Mouse (Mus musculus) hindbrain, embryonic 15.5 days (tissue): ENCODE data around the gene Scrn1. TPM values are rescaled to one million over a fixed set of nuclear protein-coding genes. Genes with fewer than 3 reads are reported as not detected.

Source experiments
- ATAC-seq: fragments of 200-750 bp; cut with Nextera tagmentation; 2 replicates; pipeline ENCODE4 v1.8.0; 2017; ENCODE audit warnings: low read depth, moderate number of reproducible peaks, moderate TSS enrichment; ENCODE audit not compliant: low FRiP score
- H3K27ac ChIP-seq: fragments of 300-500 bp; sonication (generic); replicated peaks from 2 replicates; pipeline ENCODE4 v1.5.1; 2015; ENCODE audit warnings: mild to moderate bottlenecking, inconsistent platforms
- H3K27me3 ChIP-seq: fragments of 300-500 bp; sonication (generic); 2 replicates; pipeline ENCODE4 v1.6.1; 2015; ENCODE audit warnings: control low read depth, inconsistent platforms
- H3K36me3 ChIP-seq: fragments of 300-500 bp; sonication (generic); 2 replicates; pipeline ENCODE4 v1.6.1; 2015; ENCODE audit warnings: control low read depth, inconsistent platforms
- H3K4me1 ChIP-seq: fragments of 300-500 bp; sonication (generic); replicated peaks from 2 replicates; pipeline ENCODE4 v1.6.1; 2015; ENCODE audit warnings: control low read depth, inconsistent platforms
- H3K4me2 ChIP-seq: fragments of 300-500 bp; sonication (generic); 2 replicates; pipeline ENCODE4 v1.6.1; 2015; ENCODE audit warnings: moderate library complexity, mild to moderate bottlenecking, inconsistent platforms
- H3K4me3 ChIP-seq: fragments of 300-500 bp; sonication (generic); 2 replicates; pipeline ENCODE4 v1.5.1; 2015; ENCODE audit warnings: mild to moderate bottlenecking, inconsistent platforms
- H3K9ac ChIP-seq: fragments of 300-500 bp; sonication (generic); 2 replicates; pipeline ENCODE4 v1.6.1; 2015; ENCODE audit warnings: inconsistent platforms
- H3K9me3 ChIP-seq: fragments of 300-500 bp; sonication (generic); 2 replicates; pipeline ENCODE4 v1.6.1; 2016; ENCODE audit warnings: control low read depth, inconsistent platforms
- WGBS: fragments of 180-500 bp; shearing (Covaris S2); methylation state at CpG from one replicate; pipeline ENCODE4 v1.1.7; 2015; 5-methylcytosine and 5-hydroxymethylcytosine counted together
- polyA plus RNA-seq: library from polyadenylated mRNA; unstranded; fragments of >200 nt; fragmentation: Nextera tagmentation; extraction: Ambion mirVana; gene quantifications from 2 replicates; pipeline ENCODE4 v1.2.1, GENCODE M21; 2015

Gene Scrn1
- polyA plus RNA-seq, 1 experiment from 2014 or later: 106 TPM

DNA sequence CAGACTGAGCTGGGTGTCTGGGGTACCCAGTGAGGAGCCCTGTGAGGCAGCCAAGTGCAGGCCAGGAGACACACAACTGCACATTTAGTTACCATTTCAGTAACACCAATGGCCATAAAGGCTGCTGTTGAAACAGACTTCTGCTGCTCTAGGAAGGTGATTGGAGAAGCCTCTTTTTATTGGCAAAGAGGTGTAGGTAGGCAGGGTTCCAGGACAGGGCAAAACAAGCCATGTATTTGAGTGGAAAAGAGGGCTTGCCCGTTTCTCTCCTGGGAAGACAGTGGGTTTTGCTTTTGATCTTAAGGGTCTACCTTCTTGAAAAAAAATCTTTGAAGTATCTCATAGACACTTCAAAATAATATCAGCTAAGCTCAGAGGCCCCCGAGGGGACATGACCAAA, 54.0 kb downstream of the Scrn1 start:
- H3K27ac ChIP-seq: no peak overlapping the region

DNA sequence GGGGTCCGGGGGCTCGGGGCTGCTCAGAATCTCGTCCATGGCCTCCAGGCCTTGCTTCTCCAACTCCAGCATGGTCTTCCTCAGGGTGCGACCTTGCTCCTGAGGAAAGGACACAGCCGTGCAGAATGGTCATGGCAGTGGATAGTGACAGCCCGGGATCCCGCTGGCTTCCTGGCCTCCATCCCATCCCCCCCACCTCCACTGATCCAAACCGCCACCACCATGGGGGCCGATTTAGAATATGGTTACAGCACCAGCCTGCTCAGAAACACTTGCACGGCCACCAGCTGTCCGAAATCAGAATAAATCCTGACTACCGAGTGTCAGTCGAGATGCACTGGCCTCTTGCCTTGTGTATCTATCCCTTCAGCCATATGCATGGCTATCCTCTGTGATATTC, 57.0 kb downstream of the Scrn1 start:
- H3K36me3 ChIP-seq: peaks cover 10% of the 10 kb centered on the region; the same call in 1 of the 2 replicates
- H3K9ac ChIP-seq: no peak overlapping the region
- no peaks in the 10 kb centered on the region for H3K9me3 ChIP-seq
- H3K27ac ChIP-seq: peak overlapping the region; percentile 83
- 0 out of 2 replicates have a peak, but pooled peaks have one; percentile 29 for ATAC-seq
- H3K4me2 ChIP-seq: no peak overlapping the region
- WGBS: 85% methylated on average over 13 of the region's 13 CpGs
- H3K4me1 ChIP-seq: peaks cover 25% of the 10 kb centered on the region
- no peak overlapping the region for H3K4me3 ChIP-seq
- no peaks in the 10 kb centered on the region for H3K27me3 ChIP-seq

More for the DNA sequence above, 54.0 kb downstream of the Scrn1 start:
- Histone ChIP-seq H3K4me3 (no peak overlapping the region), H3K27me3 (no peaks in the 10 kb centered on the region), H3K4me2 (no peak overlapping the region), H3K9me3 (no peaks in the 10 kb centered on the region), H3K4me1 (peaks cover 20% of the 10 kb centered on the region), H3K9ac (no peak overlapping the region), H3K36me3 (peaks cover 8% of the 10 kb centered on the region)
- 82% methylated on average over 2 of the region's 2 CpGs for WGBS
- no peak for ATAC-seq

DNA sequence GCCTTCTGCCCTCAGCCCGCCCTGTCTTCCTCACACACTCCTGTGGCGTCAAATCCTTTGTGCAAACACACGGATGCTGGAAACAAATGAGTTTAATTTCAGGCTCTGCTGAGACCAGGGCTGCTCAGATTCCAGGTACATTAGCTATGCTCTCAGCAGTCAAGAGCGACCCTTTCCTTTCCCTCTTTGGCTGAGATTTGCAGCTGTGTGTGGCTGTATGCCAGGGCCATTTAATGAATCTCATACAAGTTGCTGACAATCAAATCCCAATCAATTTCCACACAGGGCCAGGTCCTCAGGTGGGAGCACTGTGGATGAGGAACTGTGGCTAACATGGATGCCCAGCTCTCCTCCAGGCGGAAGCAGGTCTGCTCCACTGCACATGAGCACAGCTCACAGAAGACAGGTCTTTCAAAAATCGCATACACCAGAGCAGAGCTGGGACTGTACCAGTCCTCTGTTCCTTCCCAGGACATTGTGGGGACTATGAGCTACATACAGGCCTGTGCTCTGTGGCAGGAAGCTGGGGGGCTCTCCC, 58.0 kb downstream of the Scrn1 start:
- H3K9ac ChIP-seq: 0 out of 2 replicates have a peak overlapping the region, but pooled peaks have one; percentile 11
- H3K4me3 ChIP-seq: no peak overlapping the region
- H3K4me1 ChIP-seq: peaks cover 25% of the 10 kb centered on the region
- no peaks in the 10 kb centered on the region for H3K27me3 ChIP-seq
- peak overlapping the region; percentile 83 for H3K27ac ChIP-seq
- H3K4me2 ChIP-seq: no peak overlapping the region
- WGBS: 20% methylated on average over 6 of the region's 6 CpGs
- H3K36me3 ChIP-seq: peaks cover 10% of the 10 kb centered on the region; the same call in 1 of the 2 replicates
- no peaks in the 10 kb centered on the region for H3K9me3 ChIP-seq
- ATAC-seq: peak; percentile 74

DNA sequence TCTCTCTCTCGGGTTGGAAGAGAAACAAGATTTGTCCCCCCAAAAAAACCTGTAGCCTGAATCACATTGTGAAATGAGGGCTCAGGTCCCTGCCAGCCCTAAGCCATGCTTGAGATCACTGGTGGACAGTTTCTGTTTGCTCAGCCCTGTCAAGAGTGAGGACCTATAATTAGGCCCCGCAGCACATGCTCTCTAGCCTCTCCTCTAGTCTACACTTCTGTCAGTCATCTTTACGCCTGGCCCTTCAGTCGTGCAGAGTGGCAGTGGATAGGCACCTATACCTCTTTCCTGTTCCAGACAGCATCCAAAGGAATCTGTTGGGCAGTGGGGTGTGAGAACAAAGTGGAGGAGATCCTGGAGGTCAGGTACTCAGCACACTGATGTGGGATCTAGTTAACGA, 58.5 kb downstream of the Scrn1 start:
- Histone ChIP-seq H3K27me3 (no peaks in the 10 kb centered on the region), H3K9ac (0 out of 2 replicates have a peak overlapping the region, but pooled peaks have one; percentile 11), H3K4me3 (no peak overlapping the region), H3K9me3 (no peaks in the 10 kb centered on the region), H3K4me2 (no peak overlapping the region), H3K27ac (peak overlapping the region; percentile 83), H3K4me1 (peaks cover 25% of the 10 kb centered on the region), H3K36me3 (peaks cover 10% of the 10 kb centered on the region; the same call in 1 of the 2 replicates)
- 0 out of 2 replicates have a peak, but pooled peaks have one; percentile 4 for ATAC-seq
- WGBS: 61% methylated on average over 5 of the region's 5 CpGs

DNA sequence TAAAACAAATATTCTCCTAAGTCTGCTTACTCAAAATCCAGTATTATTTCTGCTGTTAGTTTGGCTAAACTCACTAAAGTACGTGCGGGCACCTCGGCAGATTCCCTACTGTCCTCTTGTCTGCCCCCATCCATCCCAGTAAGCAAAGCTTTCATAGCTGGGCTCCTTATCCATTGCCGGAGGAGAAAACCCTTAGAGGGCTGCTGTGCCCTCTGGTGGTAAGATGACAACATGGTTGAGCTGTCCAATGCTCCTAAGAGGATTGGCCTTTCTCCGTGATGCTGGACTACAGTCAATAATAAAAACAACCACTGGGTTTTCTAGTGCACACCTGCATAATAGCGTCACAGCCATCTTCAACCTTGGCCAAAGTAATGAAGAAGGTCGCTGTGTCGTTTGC, 59.3 kb downstream of the Scrn1 start:
- Histone ChIP-seq H3K9me3 (no peaks in the 10 kb centered on the region), H3K9ac (no peak overlapping the region), H3K4me2 (no peak overlapping the region), H3K27ac (peak overlapping the region; percentile 83; the same call in 1 of the 2 replicates), H3K27me3 (no peaks in the 10 kb centered on the region), H3K36me3 (peaks cover 9% of the 10 kb centered on the region; the same call in 1 of the 2 replicates), H3K4me3 (no peak overlapping the region), H3K4me1 (peaks cover 25% of the 10 kb centered on the region)
- 38% methylated on average over 8 of the region's 8 CpGs for WGBS
- ATAC-seq: no peak

DNA sequence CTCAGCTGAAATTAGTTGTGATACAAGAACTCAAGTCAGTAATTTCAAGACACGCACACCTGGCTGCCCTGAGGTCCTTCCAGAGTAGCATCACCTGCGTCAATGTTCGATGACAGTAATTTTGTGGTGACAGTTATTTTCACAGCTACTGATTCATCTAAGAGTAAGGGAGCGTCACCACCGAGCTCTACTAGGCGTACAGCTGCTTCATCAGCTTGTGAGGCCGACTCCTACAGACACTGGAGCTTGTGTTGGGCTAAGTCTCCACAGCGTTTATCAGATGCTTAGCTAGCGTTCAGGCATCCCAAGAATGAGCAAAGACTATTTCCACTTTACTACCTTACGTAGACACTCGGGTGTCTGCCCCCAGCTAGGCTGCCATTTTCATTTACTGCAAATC, 60.0 kb downstream of the Scrn1 start:
- Histone ChIP-seq H3K4me1 (peaks cover 25% of the 10 kb centered on the region), H3K9ac (no peak overlapping the region), H3K4me2 (no peak overlapping the region), H3K4me3 (no peak overlapping the region), H3K36me3 (0 out of 2 replicates have a peak, but pooled peaks cover 5% of the 10 kb centered on the region), H3K9me3 (no peaks in the 10 kb centered on the region), H3K27ac (no peak overlapping the region), H3K27me3 (no peaks in the 10 kb centered on the region)
- 92% methylated on average over 11 of the region's 11 CpGs for WGBS
- no peak for ATAC-seq

DNA sequence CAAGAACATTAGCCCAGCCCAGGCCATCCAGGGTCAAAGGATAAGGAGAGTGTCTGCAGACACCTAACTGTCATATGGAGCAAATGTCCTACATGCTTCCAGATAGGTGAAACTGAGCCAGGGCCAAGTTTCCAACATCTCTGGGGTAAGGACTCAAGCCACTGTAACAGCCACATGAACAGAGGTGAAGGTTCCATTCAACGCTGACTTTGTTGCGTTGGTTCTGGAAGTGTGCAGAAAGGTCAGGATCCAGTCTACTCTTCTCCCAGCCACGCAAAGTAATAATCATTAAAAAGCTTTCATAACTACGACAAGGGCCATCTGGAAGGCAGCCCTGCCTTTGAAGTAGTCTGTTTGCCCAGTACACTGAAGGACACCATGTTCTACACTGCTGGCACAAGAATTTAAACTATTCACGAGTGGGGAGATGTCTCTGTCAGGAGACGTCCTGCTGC, 63.6 kb downstream of the Scrn1 start:
- H3K4me3 ChIP-seq: no peak overlapping the region

DNA sequence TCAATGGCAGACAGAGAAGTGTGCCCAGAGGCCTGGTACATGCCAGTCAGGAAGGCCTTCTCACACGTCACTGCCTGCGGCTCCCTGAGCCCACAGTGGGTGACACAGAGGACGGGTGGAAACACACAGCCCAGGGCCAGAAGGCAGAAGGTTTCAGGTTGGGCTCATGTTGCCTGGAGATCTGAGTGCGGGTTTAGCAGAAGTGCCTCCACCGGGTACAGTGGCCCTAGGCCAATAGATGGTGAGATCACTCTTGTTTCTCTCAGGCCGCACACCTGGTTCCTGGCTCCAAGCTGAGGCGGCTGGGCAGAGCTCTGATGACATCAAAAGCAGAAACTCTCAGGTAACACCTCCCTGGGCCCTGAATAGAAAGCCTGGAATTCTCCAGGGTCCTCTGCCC, 70.1 kb downstream of the Scrn1 start:
- ATAC-seq: no peak
- WGBS: 86% methylated on average over 7 of the region's 7 CpGs
- Histone ChIP-seq H3K9me3 (no peaks in the 10 kb centered on the region), H3K36me3 (peaks cover 14% of the 10 kb centered on the region; the same call in 1 of the 2 replicates), H3K9ac (no peak overlapping the region), H3K4me3 (no peak overlapping the region), H3K27me3 (no peaks in the 10 kb centered on the region), H3K27ac (no peak overlapping the region), H3K4me1 (no peaks in the 10 kb centered on the region), H3K4me2 (no peak overlapping the region)

More for the DNA sequence above, 63.6 kb downstream of the Scrn1 start:
- Histone ChIP-seq H3K36me3 (peaks cover 20% of the 10 kb centered on the region; the same call in 1 of the 2 replicates), H3K4me2 (no peak overlapping the region), H3K9me3 (no peaks in the 10 kb centered on the region), H3K9ac (no peak overlapping the region), H3K27me3 (no peaks in the 10 kb centered on the region), H3K4me1 (peaks cover 9% of the 10 kb centered on the region), H3K27ac (no peak overlapping the region)
- WGBS: 85% methylated on average over 6 of the region's 6 CpGs
- no peak for ATAC-seq

DNA sequence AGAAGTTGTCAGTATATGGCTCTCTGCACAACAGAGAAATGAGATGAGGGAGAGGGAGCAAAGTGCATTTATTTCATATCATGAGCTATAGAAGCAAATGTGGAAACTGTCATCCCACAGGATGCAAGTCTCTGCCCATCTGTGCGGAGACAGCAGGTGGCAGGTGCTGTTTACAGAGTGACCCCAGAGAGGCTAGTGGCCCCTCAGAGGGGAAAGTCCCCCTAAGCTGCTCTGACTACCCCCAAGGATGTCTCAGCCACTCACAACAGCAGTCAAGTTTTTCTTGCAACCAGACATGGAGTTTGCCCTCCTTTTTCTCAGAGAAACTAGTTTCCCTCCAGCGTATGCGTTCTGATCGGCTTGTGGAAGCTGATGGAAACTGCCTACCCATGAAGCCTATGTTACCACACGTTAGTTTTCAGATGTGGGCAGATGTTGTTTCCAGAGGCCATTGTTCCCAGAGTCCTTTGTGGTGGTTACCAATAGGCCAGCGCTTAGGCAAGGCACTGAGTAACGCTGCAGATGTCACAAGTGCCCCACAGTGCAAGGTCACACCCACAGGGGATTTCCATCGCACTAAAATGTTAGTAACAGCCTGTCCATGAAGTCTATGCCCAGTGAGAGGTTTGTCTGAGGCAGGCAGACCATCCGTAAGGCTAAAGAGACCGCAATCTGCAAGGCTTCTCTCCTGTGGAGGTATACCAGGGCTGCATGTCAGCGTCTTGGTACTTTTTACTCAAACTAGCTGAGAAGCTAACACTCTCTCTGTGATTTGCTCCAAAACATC, 71.5 kb downstream of the Scrn1 start:
- no peaks in the 10 kb centered on the region for H3K4me1 ChIP-seq

DNA sequence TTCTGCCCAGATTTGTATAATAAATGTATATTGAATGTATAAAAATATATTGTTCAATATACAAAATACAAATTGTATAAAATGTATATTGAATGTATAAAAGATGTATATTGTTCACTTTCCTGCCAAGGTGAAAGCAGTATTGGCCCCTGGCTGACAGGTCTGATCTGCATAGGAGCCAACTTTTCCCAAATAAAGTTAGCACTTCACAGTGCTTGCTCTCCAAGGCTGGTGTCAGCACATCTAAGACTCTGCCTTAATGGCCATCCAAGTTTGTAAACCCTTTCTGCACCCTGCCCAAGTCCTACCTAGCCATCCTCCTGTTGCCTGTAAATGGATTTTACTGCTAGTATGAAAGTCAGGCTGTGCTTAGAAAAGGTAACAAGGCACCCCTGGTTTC, 72.2 kb downstream of the Scrn1 start:
- Histone ChIP-seq H3K4me3 (no peak overlapping the region), H3K4me2 (no peak overlapping the region), H3K36me3 (no peaks in the 10 kb centered on the region), H3K27me3 (no peaks in the 10 kb centered on the region), H3K9me3 (no peaks in the 10 kb centered on the region), H3K27ac (no peak overlapping the region), H3K4me1 (no peaks in the 10 kb centered on the region), H3K9ac (no peak overlapping the region)
- no peak for ATAC-seq

More for the DNA sequence above, 71.5 kb downstream of the Scrn1 start:
- Histone ChIP-seq H3K27ac (no peak overlapping the region), H3K27me3 (no peaks in the 10 kb centered on the region), H3K36me3 (peaks cover 4% of the 10 kb centered on the region; the same call in 1 of the 2 replicates), H3K9ac (no peak overlapping the region), H3K4me3 (no peak overlapping the region), H3K4me2 (no peak overlapping the region), H3K9me3 (no peaks in the 10 kb centered on the region)
- WGBS: 56% methylated on average over 11 of the region's 11 CpGs
- no peak for ATAC-seq

DNA sequence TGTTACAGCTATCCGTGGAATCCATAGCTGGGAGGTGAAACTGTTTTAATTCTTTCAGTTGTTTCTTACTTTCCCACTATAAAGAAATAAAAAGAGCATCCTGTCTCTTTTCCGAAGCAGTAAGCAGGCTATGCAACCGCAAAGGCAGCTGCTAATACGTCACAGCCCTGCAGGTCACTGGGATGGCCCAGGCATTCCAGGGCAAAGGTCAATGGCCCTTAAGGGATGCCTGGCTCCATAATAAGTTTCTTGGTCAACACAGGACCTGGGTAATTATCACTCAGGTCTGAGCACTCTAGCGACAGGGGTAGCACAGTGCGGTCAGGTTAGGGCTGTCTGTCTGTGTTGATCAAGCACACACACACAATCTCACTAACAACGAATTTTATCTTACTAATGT, 75.2 kb downstream of the Scrn1 start:
- no peak overlapping the region for H3K27ac ChIP-seq
- H3K36me3 ChIP-seq: no peaks in the 10 kb centered on the region
- no peak for ATAC-seq
- no peaks in the 10 kb centered on the region for H3K9me3 ChIP-seq
- no peaks in the 10 kb centered on the region for H3K27me3 ChIP-seq
- H3K4me3 ChIP-seq: no peak overlapping the region
- no peak overlapping the region for H3K4me2 ChIP-seq
- H3K9ac ChIP-seq: no peak overlapping the region
- 79% methylated on average over 7 of the region's 7 CpGs for WGBS
- H3K4me1 ChIP-seq: no peaks in the 10 kb centered on the region

DNA sequence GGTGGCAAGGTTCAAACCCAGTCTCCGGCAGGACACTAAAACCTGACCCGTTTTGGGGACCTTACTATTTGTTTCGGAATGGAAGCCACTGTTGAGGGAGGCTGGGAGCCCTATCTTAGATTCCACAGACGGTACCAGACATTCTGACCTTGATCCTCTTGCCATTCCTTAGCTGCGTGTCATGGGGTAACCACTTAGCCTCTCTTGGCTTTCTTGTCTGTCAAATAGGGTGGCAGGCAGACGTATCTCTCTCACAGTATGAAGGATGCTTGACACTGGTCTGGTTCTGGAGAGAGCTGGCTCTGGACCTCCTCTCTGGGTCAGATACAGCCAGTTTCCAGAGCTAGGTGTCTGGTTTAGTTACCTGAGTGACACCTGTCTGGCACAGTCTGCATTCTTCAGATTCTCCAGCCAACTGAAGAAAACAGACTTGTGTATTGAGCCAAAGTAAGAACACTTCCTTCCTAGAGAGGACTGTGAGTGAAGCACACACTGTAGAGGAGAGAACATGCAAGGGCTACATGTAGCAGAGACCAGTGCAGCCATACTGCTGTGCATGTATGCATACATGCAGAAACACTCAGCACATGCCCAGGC, 80.2 kb downstream of the Scrn1 start:
- Histone ChIP-seq H3K9ac (no peak overlapping the region), H3K4me2 (peak overlapping the region; percentile 53; the same call in 1 of the 2 replicates), H3K4me3 (no peak overlapping the region), H3K27ac (no peak overlapping the region), H3K36me3 (no peaks in the 10 kb centered on the region), H3K27me3 (no peaks in the 10 kb centered on the region), H3K9me3 (no peaks in the 10 kb centered on the region), H3K4me1 (peaks cover 9% of the 10 kb centered on the region)
- no peak for ATAC-seq
- 43% methylated on average over 6 of the region's 6 CpGs for WGBS
